Mouse (Mus musculus) limb, embryonic 14.5 days (tissue): ENCODE results near the gene Ctnnbl1. TPM values are rescaled to one million over a fixed set of nuclear protein-coding genes. Genes with fewer than 3 reads are reported as not detected.

Experiments
- ATAC-seq: fragments of 200-750 bp; cut with Nextera tagmentation; 2 replicates; pipeline ENCODE4 v1.8.0; 2017; ENCODE audit warnings: low read depth, moderate number of reproducible peaks, moderate TSS enrichment; ENCODE audit not compliant: low FRiP score
- DNase-seq: peaks from one replicate; pipeline ENCODE4 v3.0.0-alpha.2; 2015; ENCODE audit warnings: low spot score
- H3K27ac ChIP-seq: fragments of 300-500 bp; sonication (generic); replicated peaks from 2 replicates; pipeline ENCODE4 v1.5.1; 2014; ENCODE audit warnings: low read depth, mild to moderate bottlenecking, low read length, moderate library complexity, mixed read lengths
- H3K27me3 ChIP-seq: fragments of 300-500 bp; sonication (generic); 2 replicates; pipeline ENCODE4 v1.6.1; 2014; ENCODE audit warnings: low read length, mixed read lengths; ENCODE audit not compliant: control insufficient read depth, insufficient read depth
- H3K36me3 ChIP-seq: fragments of 300-500 bp; sonication (generic); 2 replicates; pipeline ENCODE4 v1.6.1; 2014; ENCODE audit warnings: mild to moderate bottlenecking, low read length, moderate library complexity, mixed read lengths; ENCODE audit not compliant: control insufficient read depth, insufficient read depth
- H3K4me1 ChIP-seq: fragments of 300-500 bp; sonication (generic); 2 replicates; pipeline ENCODE4 v1.6.1; 2014; ENCODE audit warnings: antibody characterized with exemption, low read length, mixed read lengths; ENCODE audit not compliant: control insufficient read depth, insufficient read depth
- H3K4me2 ChIP-seq: fragments of 300-500 bp; sonication (generic); replicated peaks from 2 replicates; pipeline ENCODE4 v1.6.1; 2014; ENCODE audit warnings: low read depth, mild to moderate bottlenecking, low read length, moderate library complexity; ENCODE audit not compliant: severe bottlenecking
- H3K4me3 ChIP-seq: fragments of 300-500 bp; sonication (generic); replicated peaks from 2 replicates; pipeline ENCODE4 v1.5.1; 2014; ENCODE audit warnings: low read length
- H3K9ac ChIP-seq: fragments of 300-500 bp; sonication (generic); 2 replicates; pipeline ENCODE4 v1.6.1; 2014; ENCODE audit warnings: mild to moderate bottlenecking, low read depth, low read length, moderate library complexity; ENCODE audit not compliant: severe bottlenecking
- H3K9me3 ChIP-seq: fragments of 300-500 bp; sonication (generic); 2 replicates; pipeline ENCODE4 v1.6.1; 2016; ENCODE audit warnings: low read length; ENCODE audit not compliant: control insufficient read depth
- POLR2A ChIP-seq: fragments of 200-500 bp; IDR thresholded peaks from 2 replicates; pipeline ENCODE4 v1.8.0; 2012; ENCODE audit warnings: inconsistent platforms, mild to moderate bottlenecking, moderate library complexity, borderline replicate concordance; ENCODE audit not compliant: insufficient read depth, insufficient read length; ENCODE audit errors: extremely low read depth
- WGBS: fragments of 180-500 bp; shearing (Covaris S2); extraction: QIAGEN DNeasy Blood & Tissue Kit; methylation state at CpG from one replicate; pipeline ENCODE4 v1.1.7; 2014; 5-methylcytosine and 5-hydroxymethylcytosine counted together
- polyA plus RNA-seq, 2 experiments: library from polyadenylated mRNA; depleted of rRNA in 1 of 2; stranded (reverse) in 1 of 2; unstranded in 1 of 2; fragments of >200 nt; fragmentation: Nextera tagmentation in 1 of 2; extraction: Ambion mirVana in 1 of 2; gene quantifications; 2 replicates each; pipeline versions ENCODE4 v1.2.1 to v1.2.3; 2012 to 2014

Gene Ctnnbl1
- polyA plus RNA-seq, 2 experiments, result 40.3 to 55.6 TPM

GRCm38 (mm10) chr2:157840641-157841078 lies 103.5 kb downstream of the Ctnnbl1 start:
- ATAC-seq (no peak), DNase-seq (no peak)
- no peak for TF ChIP-seq POLR2A
- Histone ChIP-seq H3K27me3 (no peaks in the 10 kb centered on the region), H3K4me3 (no peak overlapping the region), H3K4me2 (no peak overlapping the region), H3K4me1 (no peaks in the 10 kb centered on the region), H3K9me3 (no peaks in the 10 kb centered on the region), H3K9ac (no peak overlapping the region), H3K27ac (no peak overlapping the region), H3K36me3 (peaks cover 18% of the 10 kb centered on the region; the same call in 1 of the 2 replicates)

DNA sequence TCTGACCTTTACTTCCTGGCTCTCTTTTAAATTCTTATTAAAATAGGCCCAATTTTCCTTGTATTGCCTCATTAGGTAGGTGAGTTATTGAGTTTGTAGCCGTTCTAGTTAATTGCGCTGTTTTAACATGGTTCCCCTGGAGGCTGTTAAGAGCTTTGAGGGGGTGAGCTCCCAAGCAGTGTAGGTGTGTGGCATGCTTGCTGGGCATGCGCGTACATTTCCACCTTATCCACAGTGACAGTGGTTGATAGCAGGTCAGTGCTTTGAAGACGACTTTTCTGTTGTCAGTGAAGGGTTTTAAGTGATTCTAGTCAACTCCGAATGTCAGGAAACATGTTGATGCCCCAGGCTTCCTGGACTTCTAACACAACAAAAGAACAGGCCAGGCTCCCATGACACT lies 103.9 kb downstream of the Ctnnbl1 start:
- Histone ChIP-seq H3K9ac (no peak overlapping the region), H3K4me2 (no peak overlapping the region), H3K36me3 (peaks cover 18% of the 10 kb centered on the region; the same call in 1 of the 2 replicates), H3K27me3 (no peaks in the 10 kb centered on the region), H3K9me3 (no peaks in the 10 kb centered on the region), H3K4me3 (no peak overlapping the region), H3K27ac (no peak overlapping the region), H3K4me1 (no peaks in the 10 kb centered on the region)
- WGBS, result 19% methylated on average over 6 of the region's 6 CpGs
- no peak for DNase-seq
- TF ChIP-seq POLR2A, result no peak
- no peak for ATAC-seq

GRCm38 (mm10) chr2:157844746-157845145 lies 107.5 kb downstream of the Ctnnbl1 start:
- no peak for TF ChIP-seq POLR2A
- no peak overlapping the region for H3K27ac ChIP-seq

DNA sequence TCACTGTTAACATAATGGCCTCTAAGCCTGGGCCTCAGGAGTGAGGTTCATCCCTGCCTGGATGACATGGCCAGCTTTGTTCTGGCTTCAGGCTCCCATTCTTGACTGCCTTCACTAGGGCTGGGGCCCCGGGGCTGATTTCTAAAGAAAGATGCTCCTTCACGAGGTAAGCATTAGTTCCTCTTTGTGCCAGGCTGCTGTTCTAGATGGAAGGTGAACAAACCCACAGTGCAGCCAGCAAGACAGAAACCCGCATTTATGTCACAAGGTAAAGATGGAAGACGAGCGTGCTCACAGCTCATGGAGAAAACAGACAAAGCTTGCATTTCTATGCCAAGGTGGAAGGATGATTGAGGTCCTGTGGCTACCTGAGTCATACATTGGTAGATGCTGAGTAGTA lies 108.6 kb downstream of the Ctnnbl1 start:
- TF ChIP-seq POLR2A, result no peak
- peaks cover 3% of the 10 kb centered on the region; the same call in 1 of the 2 replicates for H3K36me3 ChIP-seq
- 87% methylated on average over 5 of the region's 5 CpGs for WGBS
- H3K27me3 ChIP-seq, result no peaks in the 10 kb centered on the region
- no peaks in the 10 kb centered on the region for H3K9me3 ChIP-seq
- no peak overlapping the region for H3K4me2 ChIP-seq
- no peak overlapping the region for H3K27ac ChIP-seq
- no peak for DNase-seq
- no peak overlapping the region for H3K9ac ChIP-seq
- H3K4me3 ChIP-seq, result no peak overlapping the region
- ATAC-seq, result no peak
- no peaks in the 10 kb centered on the region for H3K4me1 ChIP-seq

More at GRCm38 (mm10) chr2:157844746-157845145, 107.5 kb downstream of the Ctnnbl1 start:
- H3K36me3 ChIP-seq, result peaks cover 3% of the 10 kb centered on the region; the same call in 1 of the 2 replicates
- H3K27me3 ChIP-seq, result no peaks in the 10 kb centered on the region
- ATAC-seq (no peak), DNase-seq (no peak)
- H3K9me3 ChIP-seq, result no peaks in the 10 kb centered on the region
- no peak overlapping the region for H3K4me3 ChIP-seq
- H3K4me2 ChIP-seq, result no peak overlapping the region
- no peak overlapping the region for H3K9ac ChIP-seq
- 75% methylated on average over 2 of the region's 2 CpGs for WGBS
- no peaks in the 10 kb centered on the region for H3K4me1 ChIP-seq

DNA sequence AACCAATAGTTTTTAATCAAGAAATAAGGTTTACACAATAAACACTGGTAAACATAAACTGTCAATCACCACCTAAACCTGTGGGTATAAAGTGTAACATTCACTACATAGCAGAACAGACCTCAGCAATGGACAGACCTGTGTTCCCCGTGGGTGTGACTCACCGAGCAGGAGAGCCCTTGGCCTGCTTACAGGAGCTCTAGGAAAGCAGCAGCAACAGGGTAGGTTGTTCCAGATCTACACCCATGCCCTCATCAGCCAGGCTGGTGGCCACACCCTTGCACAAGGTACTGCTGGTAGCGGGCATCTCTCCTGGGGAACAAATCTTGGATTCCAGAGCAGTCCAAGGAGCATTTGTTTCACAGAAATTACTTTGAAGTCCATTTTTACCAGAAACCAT lies 115.9 kb downstream of the Ctnnbl1 start:
- Histone ChIP-seq H3K4me2 (no peak overlapping the region), H3K9me3 (no peaks in the 10 kb centered on the region), H3K36me3 (peaks cover 3% of the 10 kb centered on the region; the same call in 1 of the 2 replicates), H3K9ac (no peak overlapping the region), H3K4me3 (no peak overlapping the region), H3K27ac (no peak overlapping the region), H3K27me3 (no peaks in the 10 kb centered on the region), H3K4me1 (peaks cover 3% of the 10 kb centered on the region; the same call in 1 of the 2 replicates)
- DNase-seq (no peak), ATAC-seq (no peak)
- no peak for TF ChIP-seq POLR2A
- 63% methylated on average over 3 of the region's 3 CpGs for WGBS

- 51% methylated on average over 6 of the region's 6 CpGs for WGBS
- Histone ChIP-seq H3K4me1 (peaks cover 3% of the 10 kb centered on the region; the same call in 1 of the 2 replicates), H3K36me3 (no peaks in the 10 kb centered on the region), H3K9me3 (no peaks in the 10 kb centered on the region), H3K9ac (no peak overlapping the region), H3K27me3 (no peaks in the 10 kb centered on the region), H3K27ac (no peak overlapping the region), H3K4me3 (no peak overlapping the region), H3K4me2 (no peak overlapping the region)
- no peak for DNase-seq
- TF ChIP-seq POLR2A, result no peak
- no peak for ATAC-seq
These were observed 118.6 kb downstream of the Ctnnbl1 start for GRCm38 (mm10) chr2:157855814-157856213.
